Mouse (Mus musculus) activated CD4-positive, CD25-positive, alpha-beta regulatory T cell (primary cell): Measurements from ENCODE around the gene Slc16a11. TPM values are rescaled to one million over a fixed set of nuclear protein-coding genes. Genes with fewer than 3 reads are reported as not detected.

Experiments used
- polyA plus RNA-seq, 2 experiments: library from polyadenylated mRNA; unstranded; fragments of 100-300 nt; shearing (Covaris generic); gene quantifications; one replicate each; pipeline ENCODE4 v1.2.1; 2017

Gene Slc16a11
- polyA plus RNA-seq, result under 1 TPM; 0.21 to 0.60 TPM

DNA sequence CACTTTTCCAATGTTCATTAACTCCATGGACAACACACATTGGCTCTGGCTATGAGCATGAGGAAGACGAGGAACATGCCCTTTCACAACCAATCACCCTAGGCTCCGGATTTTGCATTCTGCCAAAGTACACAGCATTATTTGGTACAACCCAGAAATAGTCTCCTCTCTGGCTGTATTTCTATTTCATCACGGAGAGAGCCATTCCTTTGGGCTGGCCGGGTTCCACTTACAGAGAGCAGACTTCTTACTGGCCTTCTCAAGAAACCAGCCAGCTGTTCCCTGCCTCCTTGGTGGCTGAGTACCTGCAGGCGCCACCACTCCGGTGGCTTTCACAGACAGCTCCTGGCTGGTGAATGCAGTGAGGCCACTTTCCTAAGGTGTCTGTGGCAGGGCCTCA is at the start of gene Slc16a11:
TSS of gene Slc16a11 (plus strand) at position 330 of the 400 bp plus-strand sequence.

DNA sequence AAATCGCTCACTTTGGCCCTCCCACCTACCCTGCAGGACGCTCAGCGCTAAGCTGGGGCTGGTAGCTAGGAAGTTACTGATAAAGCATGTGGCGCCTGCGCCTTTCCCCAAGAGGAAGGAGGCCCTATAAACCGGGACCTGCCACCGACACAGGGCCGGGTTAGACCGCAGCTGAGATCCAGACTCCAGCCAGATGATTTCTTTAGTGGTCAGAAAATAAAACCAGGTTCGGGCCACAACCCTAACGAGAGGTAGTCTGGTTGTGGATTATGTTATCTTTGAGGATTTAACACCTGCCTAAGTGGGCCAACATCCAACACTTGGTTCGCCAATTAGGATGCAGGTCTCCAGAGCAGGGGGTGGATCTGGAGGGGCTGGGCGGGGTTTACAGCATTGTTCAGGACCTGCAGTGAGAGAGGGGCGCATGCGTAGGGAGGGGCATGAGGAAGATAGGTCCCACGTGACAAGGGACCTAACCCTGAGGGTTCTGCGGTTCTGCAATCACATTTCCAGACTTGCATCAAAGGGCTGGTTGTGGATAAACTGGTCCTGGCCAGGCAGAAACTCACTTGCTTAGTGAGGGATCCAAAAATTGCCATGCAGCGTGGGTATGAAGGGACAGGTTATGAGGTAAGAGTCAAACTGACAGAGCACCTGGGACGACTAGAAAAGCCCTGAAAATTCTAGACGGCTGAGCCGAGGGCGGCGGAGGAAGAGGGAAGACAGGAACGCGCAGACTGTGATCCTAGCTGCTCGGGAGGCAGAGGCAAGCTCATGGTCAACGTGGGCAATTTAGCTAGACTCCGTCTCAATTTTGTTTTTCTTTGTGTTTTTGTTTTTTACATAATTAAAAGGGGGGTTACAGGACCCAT is 8.4 kb downstream of the Slc16a11 start, which contains the start of gene Slc16a13:
TSS of gene Slc16a13 (minus strand) at position 334 of the 872 bp plus-strand sequence.

DNA sequence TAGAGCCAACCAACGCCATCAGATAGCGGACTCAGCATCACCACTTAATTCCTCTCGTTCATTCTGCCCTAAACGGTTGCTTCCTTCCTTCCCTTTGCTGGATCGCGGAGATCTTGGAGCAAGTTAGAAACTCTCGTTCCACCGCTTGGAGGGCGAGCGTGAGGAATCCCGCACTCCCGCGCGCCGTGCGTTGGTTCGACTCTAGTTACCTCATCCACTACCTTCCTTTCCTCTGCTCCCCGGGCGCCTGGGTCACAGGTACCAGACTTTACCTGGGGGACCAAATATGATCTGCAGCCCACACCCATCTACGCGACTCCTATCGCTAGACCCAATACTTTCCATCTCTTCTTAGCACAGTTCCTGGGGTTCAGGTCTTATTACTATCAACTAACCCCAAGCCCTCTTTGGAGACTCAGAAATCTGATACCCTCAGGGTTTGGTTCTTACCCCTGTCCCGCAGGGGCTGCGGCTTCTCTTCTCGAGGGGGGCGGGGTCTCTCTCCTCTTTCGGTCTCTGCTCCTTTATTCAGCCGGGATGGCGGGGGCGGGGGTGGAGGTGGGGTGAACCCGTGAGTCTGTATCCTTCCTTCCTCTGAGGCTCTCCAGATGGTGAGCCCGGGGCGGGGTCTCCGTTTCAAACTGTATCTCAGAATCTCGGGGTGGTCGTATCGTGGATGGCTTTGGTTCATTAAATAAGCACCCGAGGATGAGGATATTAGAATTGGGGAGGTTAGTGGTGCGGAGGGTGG is 16.9 kb downstream of the Slc16a11 start, which contains the start of gene Bcl6b:
TSS of gene Bcl6b (minus strand) at position 539 of the 751 bp plus-strand sequence.

DNA sequence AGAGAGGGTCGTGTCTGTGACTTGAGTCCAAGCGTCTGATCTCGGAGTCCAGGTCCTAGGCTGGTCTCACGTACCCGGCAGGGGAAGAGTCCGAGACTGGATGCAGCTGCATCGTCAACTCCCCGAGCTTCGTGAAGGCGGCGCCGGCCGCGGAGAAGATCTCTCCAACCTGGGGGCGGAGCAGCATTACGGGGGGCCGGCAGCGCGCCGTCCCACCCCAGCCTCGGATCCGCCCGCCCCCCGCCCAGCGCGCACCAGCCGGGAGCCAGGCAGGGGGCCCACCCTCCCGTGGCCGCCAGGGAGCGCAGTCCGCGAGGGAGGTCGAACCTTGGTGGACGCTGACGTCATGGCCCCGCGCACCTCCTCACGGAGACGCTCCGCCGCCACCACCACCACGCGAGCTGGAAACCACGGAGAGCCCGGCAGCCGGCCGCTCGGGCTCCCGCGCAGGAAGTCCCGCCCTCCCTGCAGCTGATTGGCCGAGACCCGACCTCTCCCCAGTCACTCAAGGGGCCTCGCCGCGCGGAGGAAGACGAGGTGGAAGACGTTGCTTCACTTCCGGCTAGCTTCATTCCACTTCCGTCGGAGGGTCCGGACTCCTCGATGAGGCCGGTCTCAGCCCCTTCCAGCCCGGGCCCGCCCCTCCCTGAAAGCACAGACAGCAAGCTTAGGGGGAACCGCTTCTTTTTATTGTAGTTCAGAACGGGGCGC is 25.1 kb downstream of the Slc16a11 start, which contains the start of gene 0610010K14Rik:
TSS of gene 0610010K14Rik (minus strand) at position 458 of the 711 bp plus-strand sequence.

DNA sequence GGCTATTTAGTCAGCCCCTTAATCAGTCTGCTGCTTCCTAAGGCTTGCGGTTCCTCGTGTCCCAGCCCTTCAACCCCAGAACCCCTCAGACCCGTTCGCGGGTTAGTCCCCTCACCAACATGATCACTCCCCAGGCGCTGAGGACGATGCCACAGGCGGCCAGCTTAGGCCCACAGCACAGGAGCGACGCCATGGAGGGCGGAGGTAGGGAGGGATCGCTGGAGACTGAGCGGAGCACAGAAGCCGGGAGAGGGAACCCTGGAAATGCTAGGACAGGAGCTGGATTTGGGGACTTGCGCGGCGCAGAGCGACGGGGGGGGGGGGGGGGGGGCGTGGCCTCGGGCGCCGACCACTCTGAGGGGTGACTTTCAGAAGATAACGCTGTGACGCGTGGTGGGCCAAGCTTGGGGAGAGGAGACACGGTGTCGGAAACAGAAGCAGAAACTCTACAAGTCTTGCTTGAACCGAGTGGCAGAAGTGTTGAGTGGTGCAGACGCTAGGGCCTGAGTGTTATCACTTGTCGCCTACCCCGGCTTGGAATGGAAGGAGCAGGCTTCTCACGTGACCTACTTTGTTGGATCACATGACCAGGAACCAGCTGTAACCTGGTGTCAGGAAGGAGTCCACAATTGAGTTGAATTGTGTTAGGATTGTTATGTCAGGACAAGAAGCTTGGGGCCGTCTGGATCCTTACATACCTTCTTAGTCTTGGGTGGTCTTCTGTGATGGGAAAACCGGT is 27.2 kb downstream of the Slc16a11 start, which contains the start of the genes Gm21988 and Rnasek:
TSS of gene Gm21988 (minus strand) at position 290 of the 739 bp plus-strand sequence.
TSS of gene Rnasek (minus strand) at position 302 of the 739 bp plus-strand sequence.

DNA sequence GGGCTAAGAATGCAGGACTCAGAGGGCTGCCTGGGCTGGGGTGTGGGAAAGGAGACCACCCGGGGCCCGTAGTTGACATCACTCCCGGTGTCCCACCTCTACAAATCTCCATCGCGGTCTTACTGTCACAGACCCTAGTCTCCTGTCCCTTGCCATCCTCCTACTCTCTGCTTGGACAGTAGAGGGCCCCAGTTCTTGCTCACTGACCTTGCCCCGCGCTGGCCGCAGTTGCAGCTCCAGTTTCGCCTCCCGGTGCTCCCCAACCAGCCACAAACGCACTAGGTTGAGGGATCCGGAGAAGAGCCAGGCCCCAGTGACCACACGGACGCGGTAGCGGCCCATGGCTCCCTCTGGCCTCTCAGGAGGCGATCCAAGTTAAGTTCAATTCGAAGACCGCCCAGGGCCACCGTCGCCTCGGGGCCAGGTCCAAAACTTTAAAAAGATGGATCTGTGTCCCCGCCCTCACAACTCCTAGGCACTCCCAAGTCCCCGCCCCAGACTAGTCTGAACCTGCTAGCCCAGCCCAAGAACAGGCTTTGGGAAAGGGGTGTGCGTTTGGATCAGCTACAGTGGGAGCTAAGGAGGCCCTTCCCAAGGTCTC is 42.5 kb downstream of the Slc16a11 start, which contains the start of gene Alox12:
TSS of gene Alox12 (minus strand) at position 423 of the 601 bp plus-strand sequence.

Other genes with a start within 250 kb of the Slc16a11 start
- under 1 TPM in 1 of 2 experiments, not detected in 1; 0.49 TPM for gene Cldn7, start 248.0 kb upstream of the Slc16a11 start, polyA plus RNA-seq
- 100 to 1,000 TPM in 1 of 2 experiments, 10 to 100 TPM in 1; 88.2 to 126 TPM for gene Ctdnep1, start 231.6 kb upstream of the Slc16a11 start, polyA plus RNA-seq
- gene Elp5, start 230.2 kb upstream of the Slc16a11 start, polyA plus RNA-seq, result 100 to 1,000 TPM in 1 of 2 experiments, 10 to 100 TPM in 1; 57.5 to 119 TPM
- 100 to 1,000 TPM; 433 to 450 TPM for gene Gabarap, start 221.6 kb upstream of the Slc16a11 start, polyA plus RNA-seq
- gene Phf23, start 217.0 kb upstream of the Slc16a11 start, polyA plus RNA-seq, result 10 to 100 TPM; 80.2 to 94.0 TPM
- 10 to 100 TPM; 14.2 to 22.1 TPM for gene Dvl2, start 212.2 kb upstream of the Slc16a11 start, polyA plus RNA-seq
- 100 to 1,000 TPM; 104 to 130 TPM for gene Acadvl, start 197.3 kb upstream of the Slc16a11 start, polyA plus RNA-seq
- gene Dlg4, start 195.8 kb upstream of the Slc16a11 start, polyA plus RNA-seq, result 1 to 10 TPM; 5.6 to 5.7 TPM
- gene Asgr1, start 158.7 kb upstream of the Slc16a11 start, polyA plus RNA-seq, result not detected
- not detected for gene Asgr2, start 120.1 kb upstream of the Slc16a11 start, polyA plus RNA-seq
- gene Mgl2, start 82.4 kb upstream of the Slc16a11 start, polyA plus RNA-seq, result under 1 TPM; 0.32 to 0.76 TPM
- gene Clec10a, start 56.6 kb upstream of the Slc16a11 start, polyA plus RNA-seq, result 1 to 10 TPM in 1 of 2 experiments, not detected in 1; 5.3 TPM
- 1 to 10 TPM; 2.8 to 3.6 TPM for gene Slc16a13, start 8.3 kb downstream of the Slc16a11 start, polyA plus RNA-seq
- not detected for gene Bcl6b, start 17.0 kb downstream of the Slc16a11 start, polyA plus RNA-seq
- gene 0610010K14Rik, start 25.2 kb downstream of the Slc16a11 start, polyA plus RNA-seq, result 100 to 1,000 TPM; 171 to 200 TPM
- gene Gm21988, start 27.1 kb downstream of the Slc16a11 start, polyA plus RNA-seq, result 1 to 10 TPM; 5.1 to 5.8 TPM
- gene Rnasek, start 27.1 kb downstream of the Slc16a11 start, polyA plus RNA-seq, result 100 to 1,000 TPM; 279 to 287 TPM
- not detected for gene Alox12, start 42.6 kb downstream of the Slc16a11 start, polyA plus RNA-seq
- gene Alox12e, start 109.9 kb downstream of the Slc16a11 start, polyA plus RNA-seq, result under 1 TPM in 1 of 2 experiments, not detected in 1; 0.26 TPM
- 1 to 10 TPM in 1 of 2 experiments, under 1 TPM in 1; 0.67 to 2.4 TPM for gene Alox15, start 139.3 kb downstream of the Slc16a11 start, polyA plus RNA-seq
- gene Pelp1, start 197.3 kb downstream of the Slc16a11 start, polyA plus RNA-seq, result 10 to 100 TPM in 1 of 2 experiments, 1 to 10 TPM in 1; 8.7 to 12.7 TPM
- gene Arrb2, start 219.9 kb downstream of the Slc16a11 start, polyA plus RNA-seq, result 100 to 1,000 TPM; 315 to 338 TPM
- 10 to 100 TPM; 74.9 to 86.6 TPM for gene Med11, start 239.2 kb downstream of the Slc16a11 start, polyA plus RNA-seq
- not detected for gene Zmynd15, start 246.7 kb downstream of the Slc16a11 start, polyA plus RNA-seq
- gene Cxcl16, start 247.2 kb downstream of the Slc16a11 start, polyA plus RNA-seq, result 1 to 10 TPM in 1 of 2 experiments, under 1 TPM in 1; 0.62 to 3.5 TPM